Mouse (Mus musculus): ENCODE data around the gene Ppp6r1. TPM values are rescaled to one million over a fixed set of nuclear protein-coding genes. Genes with fewer than 3 reads are reported as not detected.
A peak's percentile ranks its signal among the peaks of the same experiment; 100 is the strongest.

Ppp6r1 gene
- polyA plus RNA-seq, 1 experiment, result 143 TPM

GRCm38 (mm10) chr7:4630198-4630597 is 28.6 kb downstream of the Ppp6r1 start:
- Histone ChIP-seq H3K4me1 (ENCODE audit: control insufficient read depth, insufficient read depth, low read length) (no peaks in the 10 kb centered on the region), H3K4me3 (ENCODE audit: insufficient read depth, low read length) (no peak overlapping the region), H3K27ac (ENCODE audit: insufficient read depth, low read length) (no peak overlapping the region)
- TF ChIP-seq CTCF (IDR thresholded peaks at IDR 0.05; ENCODE audit: extremely low read depth, insufficient read depth, low read length) (no peak), POLR2A (IDR thresholded peaks at IDR 0.05; ENCODE audit: extremely low read depth, insufficient read depth, low read length) (no peak)

- no peak overlapping the region for H3K4me3 ChIP-seq (ENCODE audit: insufficient read depth, low read length)
- H3K27ac ChIP-seq (ENCODE audit: insufficient read depth, low read length), result no peak overlapping the region
- TF ChIP-seq CTCF (IDR thresholded peaks at IDR 0.05; ENCODE audit: extremely low read depth, insufficient read depth, low read length), result no peak
- TF ChIP-seq POLR2A (IDR thresholded peaks at IDR 0.05; ENCODE audit: extremely low read depth, insufficient read depth, low read length), result no peak
- H3K4me1 ChIP-seq (ENCODE audit: control insufficient read depth, insufficient read depth, low read length), result no peaks in the 10 kb centered on the region
Measured at GRCm38 (mm10) chr7:4629586-4629985, 29.2 kb downstream of the Ppp6r1 start.

- H3K4me3 ChIP-seq (ENCODE audit: insufficient read depth, low read length), result no peak overlapping the region
Measured at GRCm38 (mm10) chr7:4625928-4626327, 32.9 kb downstream of the Ppp6r1 start.

GRCm38 (mm10) chr7:4624343-4624742 is 34.5 kb downstream of the Ppp6r1 start:
- H3K4me1 ChIP-seq (ENCODE audit: control insufficient read depth, insufficient read depth, low read length), result no peaks in the 10 kb centered on the region
- no peak overlapping the region for H3K4me3 ChIP-seq (ENCODE audit: insufficient read depth, low read length)
- H3K27ac ChIP-seq (ENCODE audit: insufficient read depth, low read length), result no peak overlapping the region
- no peak for TF ChIP-seq POLR2A (IDR thresholded peaks at IDR 0.05; ENCODE audit: extremely low read depth, insufficient read depth, low read length)
- TF ChIP-seq CTCF (IDR thresholded peaks at IDR 0.05; ENCODE audit: extremely low read depth, insufficient read depth, low read length), result peak; percentile 11; the same call in 1 of the 2 replicates

More at GRCm38 (mm10) chr7:4625928-4626327, 32.9 kb downstream of the Ppp6r1 start:
- TF ChIP-seq POLR2A (IDR thresholded peaks at IDR 0.05; ENCODE audit: extremely low read depth, insufficient read depth, low read length), result no peak
- no peak for TF ChIP-seq CTCF (IDR thresholded peaks at IDR 0.05; ENCODE audit: extremely low read depth, insufficient read depth, low read length)
- Histone ChIP-seq H3K27ac (ENCODE audit: insufficient read depth, low read length) (no peak overlapping the region), H3K4me1 (ENCODE audit: control insufficient read depth, insufficient read depth, low read length) (no peaks in the 10 kb centered on the region)

- no peak overlapping the region for H3K27ac ChIP-seq (ENCODE audit: insufficient read depth, low read length)
- TF ChIP-seq POLR2A (IDR thresholded peaks at IDR 0.05; ENCODE audit: extremely low read depth, insufficient read depth, low read length) (no peak), CTCF (IDR thresholded peaks at IDR 0.05; ENCODE audit: extremely low read depth, insufficient read depth, low read length) (peak; percentile 47; the same call in 1 of the 2 replicates)
- H3K4me3 ChIP-seq (ENCODE audit: insufficient read depth, low read length), result no peak overlapping the region
- no peaks in the 10 kb centered on the region for H3K4me1 ChIP-seq (ENCODE audit: control insufficient read depth, insufficient read depth, low read length)
Measured at GRCm38 (mm10) chr7:4623544-4624189, 35.2 kb downstream of the Ppp6r1 start.

- Histone ChIP-seq H3K27ac (ENCODE audit: insufficient read depth, low read length) (no peak overlapping the region), H3K4me3 (ENCODE audit: insufficient read depth, low read length) (no peak overlapping the region), H3K4me1 (ENCODE audit: control insufficient read depth, insufficient read depth, low read length) (no peaks in the 10 kb centered on the region)
- no peak for TF ChIP-seq CTCF (IDR thresholded peaks at IDR 0.05; ENCODE audit: extremely low read depth, insufficient read depth, low read length)
- no peak for TF ChIP-seq POLR2A (IDR thresholded peaks at IDR 0.05; ENCODE audit: extremely low read depth, insufficient read depth, low read length)
Measured at GRCm38 (mm10) chr7:4619979-4620378, 38.8 kb downstream of the Ppp6r1 start.

- TF ChIP-seq CTCF (IDR thresholded peaks at IDR 0.05; ENCODE audit: extremely low read depth, insufficient read depth, low read length) (no peak), POLR2A (IDR thresholded peaks at IDR 0.05; ENCODE audit: extremely low read depth, insufficient read depth, low read length) (no peak)
- no peak overlapping the region for H3K4me3 ChIP-seq (ENCODE audit: insufficient read depth, low read length)
Measured at GRCm38 (mm10) chr7:4613740-4614403, 44.9 kb downstream of the Ppp6r1 start.

GRCm38 (mm10) chr7:4612956-4613355 is 45.9 kb downstream of the Ppp6r1 start:
- Histone ChIP-seq H3K4me3 (ENCODE audit: insufficient read depth, low read length) (no peak overlapping the region), H3K27ac (ENCODE audit: insufficient read depth, low read length) (no peak overlapping the region), H3K4me1 (ENCODE audit: control insufficient read depth, insufficient read depth, low read length) (no peaks in the 10 kb centered on the region)
- TF ChIP-seq POLR2A (IDR thresholded peaks at IDR 0.05; ENCODE audit: extremely low read depth, insufficient read depth, low read length) (no peak), CTCF (IDR thresholded peaks at IDR 0.05; ENCODE audit: extremely low read depth, insufficient read depth, low read length) (no peak)

More at GRCm38 (mm10) chr7:4613740-4614403, 44.9 kb downstream of the Ppp6r1 start:
- H3K27ac ChIP-seq (ENCODE audit: insufficient read depth, low read length), result no peak overlapping the region
- no peaks in the 10 kb centered on the region for H3K4me1 ChIP-seq (ENCODE audit: control insufficient read depth, insufficient read depth, low read length)

- Histone ChIP-seq H3K4me3 (ENCODE audit: insufficient read depth, low read length) (no peak overlapping the region), H3K4me1 (ENCODE audit: control insufficient read depth, insufficient read depth, low read length) (no peaks in the 10 kb centered on the region), H3K27ac (ENCODE audit: insufficient read depth, low read length) (no peak overlapping the region)
- no peak for TF ChIP-seq POLR2A (IDR thresholded peaks at IDR 0.05; ENCODE audit: extremely low read depth, insufficient read depth, low read length)
- TF ChIP-seq CTCF (IDR thresholded peaks at IDR 0.05; ENCODE audit: extremely low read depth, insufficient read depth, low read length), result no peak
Measured at GRCm38 (mm10) chr7:4612386-4612785, 46.4 kb downstream of the Ppp6r1 start.

GRCm38 (mm10) chr7:4611921-4612341 is 46.9 kb downstream of the Ppp6r1 start:
- Histone ChIP-seq H3K4me3 (ENCODE audit: insufficient read depth, low read length) (no peak overlapping the region), H3K27ac (ENCODE audit: insufficient read depth, low read length) (no peak overlapping the region), H3K4me1 (ENCODE audit: control insufficient read depth, insufficient read depth, low read length) (no peaks in the 10 kb centered on the region)
- TF ChIP-seq CTCF (IDR thresholded peaks at IDR 0.05; ENCODE audit: extremely low read depth, insufficient read depth, low read length), result no peak
- TF ChIP-seq POLR2A (IDR thresholded peaks at IDR 0.05; ENCODE audit: extremely low read depth, insufficient read depth, low read length), result no peak

Measured in cortical plate, adult 2 months (tissue).